Mouse (Mus musculus) midbrain, embryonic 10.5 days (tissue): ENCODE results near the gene Add2. TPM values are rescaled to one million over a fixed set of nuclear protein-coding genes. Genes with fewer than 3 reads are reported as not detected.

Experiments used
- DNase-seq: peaks from one replicate; pipeline ENCODE4 v3.0.0-alpha.2; 2017; ENCODE audit warnings: low spot score
- H3K27ac ChIP-seq: fragments of 300-500 bp; sonication (generic); replicated peaks from 2 replicates; pipeline ENCODE4 v1.5.1; 2016; ENCODE audit warnings: mild to moderate bottlenecking
- H3K27me3 ChIP-seq: fragments of 300-500 bp; sonication (generic); 2 replicates; pipeline ENCODE4 v1.6.1; 2016; ENCODE audit warnings: low read depth, mild to moderate bottlenecking; ENCODE audit not compliant: poor library complexity, severe bottlenecking
- H3K36me3 ChIP-seq: fragments of 300-500 bp; sonication (generic); 2 replicates; pipeline ENCODE4 v1.6.1; 2016; ENCODE audit warnings: mild to moderate bottlenecking, moderate library complexity
- H3K4me1 ChIP-seq: fragments of 300-500 bp; sonication (generic); 2 replicates; pipeline ENCODE4 v1.6.1; 2016
- H3K4me3 ChIP-seq: fragments of 300-500 bp; sonication (generic); 2 replicates; pipeline ENCODE4 v1.5.1; 2016; ENCODE audit warnings: mild to moderate bottlenecking, moderate library complexity
- H3K9me3 ChIP-seq: fragments of 300-500 bp; sonication (generic); replicated peaks from 2 replicates; pipeline ENCODE4 v1.6.1; 2016; ENCODE audit warnings: mild to moderate bottlenecking
- WGBS: fragments of 180-500 bp; shearing (Covaris S2); methylation state at CpG from one replicate; pipeline ENCODE4 v1.1.7; 2016; 5-methylcytosine and 5-hydroxymethylcytosine counted together
- polyA plus RNA-seq: library from polyadenylated mRNA; unstranded; fragments of >200 nt; fragmentation: Nextera tagmentation; extraction: Ambion mirVana; gene quantifications from 2 replicates; pipeline ENCODE4 v1.2.1, GENCODE M21; 2016

Gene Add2
- polyA plus RNA-seq, 1 experiment from 2014 or later = 43.3 TPM

DNA sequence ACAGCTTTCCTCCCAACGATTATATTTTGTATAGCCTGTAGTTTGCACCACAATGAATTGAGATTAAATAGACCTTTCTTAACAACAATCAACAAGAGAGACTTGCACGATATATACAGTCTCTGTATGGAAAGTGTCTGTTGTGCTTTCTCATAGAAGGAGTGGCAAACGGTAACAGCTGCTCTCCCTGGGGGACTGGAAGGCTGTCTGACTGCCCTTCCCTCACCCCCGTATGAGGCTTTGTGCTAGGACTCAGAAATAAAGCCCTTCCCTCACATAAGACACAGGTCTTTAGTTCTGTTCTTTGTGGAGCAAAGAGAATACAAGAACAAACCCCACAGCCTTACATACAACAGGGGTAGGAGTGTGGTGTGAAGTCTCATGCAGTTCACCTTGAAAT, 24.6 kb downstream of the Add2 start:
- Histone ChIP-seq H3K36me3 (no peaks in the 10 kb centered on the region), H3K4me1 (peaks cover 59% of the 10 kb centered on the region), H3K4me3 (peak overlapping the region; percentile 35; the same call in 1 of the 2 replicates), H3K27ac (peak overlapping the region; percentile 89), H3K9me3 (no peaks in the 10 kb centered on the region), H3K27me3 (no peaks in the 10 kb centered on the region; the same call in 1 of the 2 replicates)
- DNase-seq = no peak
- WGBS = 34% methylated on average over 4 of the region's 4 CpGs

- H3K9me3 ChIP-seq = no peaks in the 10 kb centered on the region
- no peak overlapping the region for H3K4me3 ChIP-seq
- WGBS = 77% methylated on average over 5 of the region's 5 CpGs
- H3K36me3 ChIP-seq = no peaks in the 10 kb centered on the region
- peak overlapping the region; percentile 89 for H3K27ac ChIP-seq
- DNase-seq = no peak
- H3K4me1 ChIP-seq = peaks cover 64% of the 10 kb centered on the region
- no peaks in the 10 kb centered on the region; the same call in 1 of the 2 replicates for H3K27me3 ChIP-seq
These were observed 25.1 kb downstream of the Add2 start for GRCm38 (mm10) chr6:86053594-86053993.

DNA sequence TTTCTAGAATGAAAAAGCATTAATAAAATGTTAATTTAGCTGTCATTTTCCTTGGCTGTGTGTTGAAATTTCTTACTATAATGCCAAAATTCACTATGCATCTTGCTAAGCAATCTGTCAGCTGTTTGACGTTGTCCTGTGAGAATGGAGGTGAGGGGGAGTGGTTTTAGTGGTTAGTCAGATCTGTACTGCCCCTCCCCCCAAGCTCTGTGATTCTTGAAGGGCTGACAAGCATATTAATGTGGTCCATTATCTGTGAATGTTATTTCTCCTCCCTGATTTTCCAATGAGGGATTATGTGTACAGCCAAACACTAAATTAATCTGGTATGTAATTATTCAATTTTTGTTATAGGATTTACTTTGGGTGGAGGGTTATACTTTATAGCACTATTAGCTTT, 30.0 kb downstream of the Add2 start:
- no peaks in the 10 kb centered on the region for H3K27me3 ChIP-seq
- no peak overlapping the region for H3K4me3 ChIP-seq
- H3K27ac ChIP-seq = peak overlapping the region; percentile 79
- WGBS = 4% methylated on average over 1 of the region's 1 CpGs
- DNase-seq = no peak
- H3K4me1 ChIP-seq = peaks cover 74% of the 10 kb centered on the region
- H3K36me3 ChIP-seq = no peaks in the 10 kb centered on the region
- no peaks in the 10 kb centered on the region for H3K9me3 ChIP-seq

GRCm38 (mm10) chr6:86059151-86059853, 30.8 kb downstream of the Add2 start:
- H3K36me3 ChIP-seq = no peaks in the 10 kb centered on the region
- peak; percentile 70 for DNase-seq
- peaks cover 74% of the 10 kb centered on the region for H3K4me1 ChIP-seq
- peak overlapping the region; percentile 79 for H3K27ac ChIP-seq
- peak overlapping the region; percentile 22; the same call in 1 of the 2 replicates for H3K4me3 ChIP-seq
- H3K27me3 ChIP-seq = no peaks in the 10 kb centered on the region
- WGBS = 29% methylated on average over 7 of the region's 7 CpGs
- H3K9me3 ChIP-seq = no peaks in the 10 kb centered on the region

DNA sequence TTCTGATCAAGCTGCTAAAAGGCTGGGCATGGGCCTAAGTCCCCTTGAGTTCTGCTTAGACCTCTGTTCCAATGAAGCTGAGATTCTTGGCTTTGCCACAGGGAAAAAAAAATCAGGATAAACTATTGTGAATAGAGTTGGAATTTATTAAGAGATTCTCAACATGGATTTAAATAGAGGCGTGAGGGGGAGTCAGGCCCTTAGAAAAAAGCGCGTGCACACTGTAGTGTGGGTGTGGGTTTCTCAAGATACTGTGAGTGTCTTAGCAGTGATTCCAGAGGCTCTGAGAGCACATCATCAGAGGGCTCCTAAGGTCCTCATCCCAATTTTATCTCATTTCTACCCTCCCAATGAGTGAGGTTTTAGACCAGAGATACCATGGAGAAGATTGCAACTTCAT, 31.7 kb downstream of the Add2 start:
- 92% methylated on average over 3 of the region's 3 CpGs for WGBS

DNA sequence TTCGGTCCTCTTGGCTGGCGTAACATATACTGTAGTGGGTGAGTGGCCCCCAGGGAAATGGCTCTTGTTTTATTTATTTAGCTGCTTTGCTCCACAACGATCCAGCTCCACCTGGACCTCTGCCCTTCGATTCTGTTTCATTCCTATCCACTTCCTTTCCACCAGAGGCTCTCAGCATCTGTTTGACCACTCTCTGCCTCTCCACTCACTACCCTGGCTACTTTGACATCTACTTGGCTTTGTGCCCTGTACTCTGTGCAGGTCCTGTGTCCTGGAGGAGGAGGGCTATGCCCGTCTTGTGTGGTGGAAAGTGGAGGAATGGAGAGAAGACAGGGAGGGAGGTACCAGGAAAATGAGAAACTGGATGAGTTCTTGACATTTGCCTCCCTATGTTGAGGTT, 33.7 kb downstream of the Add2 start:
- H3K36me3 ChIP-seq = no peaks in the 10 kb centered on the region
- DNase-seq = no peak
- H3K4me3 ChIP-seq = no peak overlapping the region
- H3K27ac ChIP-seq = peak overlapping the region; percentile 74
- no peaks in the 10 kb centered on the region for H3K9me3 ChIP-seq
- H3K4me1 ChIP-seq = peaks cover 90% of the 10 kb centered on the region
- H3K27me3 ChIP-seq = peaks cover 4% of the 10 kb centered on the region; the same call in 1 of the 2 replicates
- WGBS = 87% methylated on average over 5 of the region's 5 CpGs

More for the DNA sequence above, 31.7 kb downstream of the Add2 start:
- H3K27ac ChIP-seq = peak overlapping the region; percentile 79
- H3K4me1 ChIP-seq = peaks cover 82% of the 10 kb centered on the region
- no peaks in the 10 kb centered on the region for H3K36me3 ChIP-seq
- no peak for DNase-seq
- no peak overlapping the region for H3K4me3 ChIP-seq
- H3K9me3 ChIP-seq = no peaks in the 10 kb centered on the region
- no peaks in the 10 kb centered on the region for H3K27me3 ChIP-seq

DNA sequence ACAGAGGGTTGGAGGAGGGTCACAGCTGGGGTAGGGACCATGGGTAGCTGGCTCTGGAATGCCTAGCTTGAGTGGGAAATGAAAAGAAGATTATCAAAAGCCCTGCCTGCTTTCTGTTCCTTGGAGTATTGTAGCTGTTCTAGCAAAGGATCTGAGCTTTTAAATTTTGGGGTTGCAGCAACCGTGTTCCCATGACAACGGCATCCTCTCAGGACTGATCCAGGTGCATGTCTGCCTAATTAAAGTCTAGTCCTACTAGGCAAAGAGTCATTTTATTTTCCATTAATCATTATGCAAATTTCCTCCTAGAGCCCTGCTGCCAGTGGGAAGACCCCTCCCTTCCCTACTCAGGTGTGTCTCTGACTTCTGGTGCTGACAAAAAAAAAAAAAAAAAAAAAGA, 34.2 kb downstream of the Add2 start:
- peaks cover 86% of the 10 kb centered on the region for H3K4me1 ChIP-seq
- H3K36me3 ChIP-seq = no peaks in the 10 kb centered on the region

DNA sequence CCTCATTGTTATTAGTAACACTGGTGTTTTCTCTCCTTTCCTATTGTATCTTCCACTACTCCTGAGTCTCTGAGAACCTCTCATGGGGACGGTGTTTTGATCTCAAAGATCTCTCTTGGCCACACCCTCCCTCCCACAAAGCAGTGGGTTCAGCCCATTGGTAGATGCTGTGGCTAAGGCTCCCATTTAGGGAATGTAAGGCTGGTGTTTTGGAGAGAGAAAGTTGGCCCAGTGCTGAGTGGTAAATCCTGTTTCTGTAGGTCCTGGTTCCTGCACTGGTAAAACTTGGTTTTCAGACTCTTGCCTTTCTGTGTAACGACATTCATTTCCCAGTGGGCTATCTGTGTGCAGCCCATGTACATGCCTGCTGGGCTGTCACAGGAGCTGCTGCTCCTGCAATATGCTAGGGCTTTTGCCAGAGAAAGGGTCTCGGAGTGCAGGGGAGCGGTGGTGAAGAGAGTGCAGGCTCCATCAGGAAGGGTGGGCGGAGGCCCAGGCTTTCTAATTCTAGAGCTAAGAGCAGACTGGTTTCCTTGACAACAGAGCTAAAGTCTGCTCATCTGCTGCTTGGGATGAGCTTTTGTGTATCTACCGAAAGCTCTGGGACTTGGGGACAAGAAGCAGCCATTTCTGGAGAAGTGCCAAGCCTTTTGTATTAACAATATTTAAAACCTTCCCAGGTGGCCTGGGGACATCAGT, 36.0 kb downstream of the Add2 start:
- no peak overlapping the region for H3K4me3 ChIP-seq
- WGBS = 19% methylated on average over 6 of the region's 6 CpGs
- no peaks in the 10 kb centered on the region for H3K36me3 ChIP-seq
- H3K27ac ChIP-seq = peak overlapping the region; percentile 79
- peaks cover 68% of the 10 kb centered on the region for H3K4me1 ChIP-seq
- H3K27me3 ChIP-seq = peaks cover 4% of the 10 kb centered on the region; the same call in 1 of the 2 replicates
- no peaks in the 10 kb centered on the region for H3K9me3 ChIP-seq
- DNase-seq = peak; percentile 49

More for the DNA sequence above, 34.2 kb downstream of the Add2 start:
- no peaks in the 10 kb centered on the region for H3K9me3 ChIP-seq
- H3K4me3 ChIP-seq = no peak overlapping the region
- 90% methylated on average over 2 of the region's 2 CpGs for WGBS
- no peak for DNase-seq
- H3K27me3 ChIP-seq = peaks cover 4% of the 10 kb centered on the region; the same call in 1 of the 2 replicates
- peak overlapping the region; percentile 74 for H3K27ac ChIP-seq

DNA sequence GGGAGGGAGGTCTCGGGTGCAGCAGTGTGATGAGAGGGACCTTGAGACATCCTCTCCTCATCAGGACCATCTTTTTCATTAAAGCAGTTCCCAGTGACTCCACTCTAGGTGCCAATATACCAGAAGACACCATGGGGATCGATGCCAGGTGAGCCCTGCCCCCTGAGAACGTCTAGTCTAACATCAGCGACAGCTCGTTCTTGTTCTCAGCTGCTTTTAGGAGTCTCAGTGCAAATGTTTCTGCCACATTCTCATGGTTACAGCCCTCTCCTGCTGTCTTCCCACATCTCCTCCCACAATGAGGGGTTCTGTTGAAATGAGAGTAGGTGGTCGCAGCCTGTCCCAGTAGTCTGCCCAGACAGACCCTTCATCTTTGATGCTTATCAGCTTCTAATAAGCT, 38.2 kb downstream of the Add2 start:
- DNase-seq = no peak
- Histone ChIP-seq H3K9me3 (no peaks in the 10 kb centered on the region), H3K36me3 (no peaks in the 10 kb centered on the region), H3K4me3 (no peak overlapping the region), H3K4me1 (peaks cover 45% of the 10 kb centered on the region), H3K27me3 (peaks cover 4% of the 10 kb centered on the region; the same call in 1 of the 2 replicates), H3K27ac (peak overlapping the region; percentile 79; the same call in 1 of the 2 replicates)
- 90% methylated on average over 6 of the region's 6 CpGs for WGBS

DNA sequence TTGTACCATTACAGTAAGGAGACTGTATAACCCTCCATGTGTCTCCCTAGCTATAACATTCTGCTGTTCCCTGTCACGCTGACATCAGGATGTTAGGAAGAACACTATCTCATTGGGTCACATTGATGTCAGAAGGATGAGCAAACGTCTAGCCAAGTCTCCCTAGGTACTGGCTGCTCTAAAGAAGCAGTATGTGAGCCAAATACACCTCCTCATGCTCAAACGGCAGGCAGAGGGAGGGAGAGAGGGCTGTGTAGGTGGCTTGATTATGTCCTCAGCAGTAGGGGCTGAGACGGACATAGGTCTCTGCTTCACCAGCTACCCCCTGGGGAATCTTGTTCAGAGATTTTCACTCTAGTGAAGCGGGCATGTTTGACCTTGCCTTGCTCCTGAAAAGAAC, 38.7 kb downstream of the Add2 start:
- H3K27me3 ChIP-seq = peaks cover 4% of the 10 kb centered on the region; the same call in 1 of the 2 replicates
- peaks cover 41% of the 10 kb centered on the region for H3K4me1 ChIP-seq
- no peak for DNase-seq
- 59% methylated on average over 5 of the region's 5 CpGs for WGBS
- no peak overlapping the region for H3K4me3 ChIP-seq
- no peaks in the 10 kb centered on the region for H3K9me3 ChIP-seq
- no peak overlapping the region for H3K27ac ChIP-seq
- H3K36me3 ChIP-seq = no peaks in the 10 kb centered on the region

GRCm38 (mm10) chr6:86069009-86069408, 40.5 kb downstream of the Add2 start:
- no peaks in the 10 kb centered on the region for H3K36me3 ChIP-seq
- peaks cover 31% of the 10 kb centered on the region for H3K4me1 ChIP-seq
- H3K9me3 ChIP-seq = no peaks in the 10 kb centered on the region
- no peak overlapping the region for H3K27ac ChIP-seq
- WGBS = 83% methylated on average over 5 of the region's 5 CpGs
- H3K27me3 ChIP-seq = peaks cover 4% of the 10 kb centered on the region; the same call in 1 of the 2 replicates
- no peak overlapping the region for H3K4me3 ChIP-seq
- DNase-seq = no peak

GRCm38 (mm10) chr6:86069856-86070255, 41.4 kb downstream of the Add2 start:
- H3K27me3 ChIP-seq = peaks cover 4% of the 10 kb centered on the region; the same call in 1 of the 2 replicates
- no peaks in the 10 kb centered on the region for H3K9me3 ChIP-seq
- no peak overlapping the region for H3K27ac ChIP-seq
- H3K36me3 ChIP-seq = no peaks in the 10 kb centered on the region
- WGBS = 88% methylated on average over 3 of the region's 3 CpGs
- DNase-seq = no peak
- H3K4me3 ChIP-seq = no peak overlapping the region
- H3K4me1 ChIP-seq = peaks cover 25% of the 10 kb centered on the region

GRCm38 (mm10) chr6:86070277-86070676, 41.8 kb downstream of the Add2 start:
- no peaks in the 10 kb centered on the region for H3K36me3 ChIP-seq
- H3K9me3 ChIP-seq = no peaks in the 10 kb centered on the region
- DNase-seq = no peak
- peaks cover 4% of the 10 kb centered on the region; the same call in 1 of the 2 replicates for H3K27me3 ChIP-seq
- 86% methylated on average over 7 of the region's 7 CpGs for WGBS
- no peak overlapping the region for H3K27ac ChIP-seq
- H3K4me1 ChIP-seq = peaks cover 23% of the 10 kb centered on the region
- no peak overlapping the region for H3K4me3 ChIP-seq
